Comparison of ENCODE assay signal across 19 mouse cellular contexts in genomic region chr10:84490115-84490514, GRCm38 (mm10). TPM values are rescaled to one million over a fixed set of nuclear protein-coding genes. Genes with fewer than 3 reads are reported as not detected.
A peak's percentile ranks its signal among the peaks of the same experiment; 100 is the strongest.
DNase-seq lines count a peak whose midpoint lies in the region; ATAC-seq and TF ChIP-seq lines count a peak whose summit lies in the region.
"Had no signal": no experiment of that assay in that cellular context is flagged by ENCODE, and none has a peak within 500 bp of the region (broad histone marks: within the 10 kb centered on the region; RNA-seq: fewer than 3 reads in every experiment).

No protein-coding gene starts in this region.

- H3K4me2 ChIP-seq in kidney, postnatal 0 days (ENCODE audit: low read length), result no peak overlapping the region
- H3K4me2 ChIP-seq in myocyte (ENCODE audit: low read depth), result no peak overlapping the region
- H3K4me2 ChIP-seq: embryonic facial prominence, embryonic 13.5 days; forebrain, embryonic 12.5 days; heart, embryonic 12.5 days; hindbrain, embryonic 15.5 days had no signal

- H3K27ac ChIP-seq in kidney, postnatal 0 days, result no peak overlapping the region
- H3K27ac ChIP-seq in MEL (ENCODE audit: control insufficient read depth, low read depth, low read length), result no peak overlapping the region
- H3K27ac ChIP-seq: embryonic facial prominence, embryonic 13.5 days; forebrain, embryonic 12.5 days; hindbrain, embryonic 10.5 days; hindbrain, embryonic 15.5 days had no signal

- no peak for DNase-seq in kidney, postnatal 0 days (ENCODE audit: low spot score)
- no peak for DNase-seq in kidney, postnatal 25 days
- peak; percentile 24 for DNase-seq in MEL (ENCODE audit: low read depth, low spot score)
- no peak for DNase-seq in cerebellum, postnatal 4 days (ENCODE audit: low spot score in 2 of 2)
- no peak for DNase-seq in layer of hippocampus, adult 11-12 months (ENCODE audit: low spot score)
- DNase-seq: adrenal gland, adult 2 months; adrenal gland, postnatal 25 days; cerebellum, adult 11 months; cerebellum, adult 8-10 months; cerebellum, postnatal 14 days; gastrocnemius, postnatal 14 days had no signal

- 73% methylated on average over 5 of the region's 5 CpGs for WGBS in kidney, postnatal 0 days

- TF ChIP-seq EP300 in MEL (IDR thresholded peaks at IDR 0.05; ENCODE audit: low read depth in 1 of 2, low read length in 2 of 2), result no peak

- H3K9me3 ChIP-seq in kidney, postnatal 0 days (replicated peaks; ENCODE audit: low read length), result no peaks in the 10 kb centered on the region
- H3K9me3 ChIP-seq in MEL (replicated peaks; ENCODE audit: insufficient read depth, low read length), result no peaks in the 10 kb centered on the region
- H3K9me3 ChIP-seq: embryonic facial prominence, embryonic 13.5 days; forebrain, embryonic 12.5 days; heart, embryonic 12.5 days; hindbrain, embryonic 10.5 days; hindbrain, embryonic 15.5 days had no signal

- H3ac ChIP-seq in myocyte (ENCODE audit: control insufficient read depth, insufficient read length), result no peak overlapping the region

- H3K36me3 ChIP-seq in kidney, postnatal 0 days (ENCODE audit: insufficient read depth, low read length), result no peaks in the 10 kb centered on the region
- H3K36me3 ChIP-seq in MEL (ENCODE audit: control insufficient read depth in 1 of 2, insufficient read depth in 2 of 2, low read length in 2 of 2) (peaks cover 0 to 3% of the 10 kb centered on the region in 2 experiments; a peak in 1 of 4 replicates), myocyte (ENCODE audit: control insufficient read depth, insufficient read depth) (no peaks in the 10 kb centered on the region)
- H3K36me3 ChIP-seq: embryonic facial prominence, embryonic 13.5 days; forebrain, embryonic 12.5 days; heart, embryonic 12.5 days; hindbrain, embryonic 10.5 days; hindbrain, embryonic 15.5 days had no signal

- no peaks in the 10 kb centered on the region for H3K4me1 ChIP-seq in kidney, postnatal 0 days (replicated peaks; ENCODE audit: insufficient read depth, low read length)
- peaks cover 0 to 7% of the 10 kb centered on the region in 2 experiments; a peak in 3 of 4 replicates for H3K4me1 ChIP-seq in MEL (ENCODE audit: control insufficient read depth in 1 of 2, insufficient read depth in 2 of 2, low read length in 2 of 2)
- H3K4me1 ChIP-seq: embryonic facial prominence, embryonic 13.5 days; forebrain, embryonic 12.5 days; hindbrain, embryonic 10.5 days; hindbrain, embryonic 15.5 days had no signal

- ATAC-seq in kidney, postnatal 0 days (replicated peaks; ENCODE audit: low FRiP score, low read depth), result 0 out of 2 replicates have a peak, but pooled peaks have one; percentile 21
- ATAC-seq in granulocyte monocyte progenitor cell, adult 5-6 weeks (replicated peaks; ENCODE audit: poor library complexity, severe bottlenecking), result peak; percentile 64
- ATAC-seq: forebrain, embryonic 16.5 days had no signal

- TF ChIP-seq CTCF in kidney, postnatal 0 days (IDR thresholded peaks at IDR 0.05; ENCODE audit: low read depth), result no peak
- TF ChIP-seq CTCF in MEL (IDR thresholded peaks at IDR 0.05 in 2 of 3, conservative IDR thresholded peaks at IDR 0.05 in 1 of 3; ENCODE audit: control insufficient read depth in 1 of 3, insufficient read depth in 1 of 3, low read depth in 2 of 3, low read length in 3 of 3, poor library complexity in 1 of 3, severe bottlenecking in 1 of 3), result no peak

- H3K4me3 ChIP-seq in kidney, postnatal 0 days (replicated peaks; ENCODE audit: low read depth, low read length), result no peak overlapping the region
- H3K4me3 ChIP-seq in MEL (ENCODE audit: control insufficient read depth in 1 of 2, insufficient read depth in 1 of 2, low read depth in 2 of 2, low read length in 2 of 2) (no peak overlapping the region), myocyte (no peak overlapping the region)
- H3K4me3 ChIP-seq: embryonic facial prominence, embryonic 13.5 days; forebrain, embryonic 12.5 days; heart, embryonic 12.5 days; hindbrain, embryonic 10.5 days; hindbrain, embryonic 15.5 days had no signal

- H3K79me2 ChIP-seq in MEL (ENCODE audit: control insufficient read depth, insufficient read depth, low read length, poor library complexity) (no peaks in the 10 kb centered on the region), myocyte (ENCODE audit: control insufficient read depth, insufficient read depth) (no peaks in the 10 kb centered on the region)

- no peak for TF ChIP-seq POLR2A in MEL (IDR thresholded peaks at IDR 0.05; ENCODE audit: control insufficient read depth in 1 of 2, insufficient read depth in 1 of 2, low read depth in 1 of 2, low read length in 2 of 2, poor library complexity in 1 of 2)
- no peak for TF ChIP-seq POLR2A in myocyte (IDR thresholded peaks at IDR 0.05; ENCODE audit: insufficient read length, low read depth)

- TF ChIP-seq RAD21 in MEL (IDR thresholded peaks at IDR 0.05; ENCODE audit: low read depth, low read length), result no peak

- H3K9ac ChIP-seq in kidney, postnatal 0 days (ENCODE audit: low read depth, low read length), result no peak overlapping the region
- H3K9ac ChIP-seq in MEL (ENCODE audit: control insufficient read depth, low read depth, low read length, poor library complexity, severe bottlenecking), result no peak overlapping the region
- H3K9ac ChIP-seq: embryonic facial prominence, embryonic 13.5 days; forebrain, embryonic 12.5 days; heart, embryonic 12.5 days; hindbrain, embryonic 15.5 days had no signal

- H3K27me3 ChIP-seq in kidney, postnatal 0 days (ENCODE audit: insufficient read depth, low read length), result no peaks in the 10 kb centered on the region
- H3K27me3 ChIP-seq in MEL (ENCODE audit: control insufficient read depth in 1 of 2, insufficient read depth in 2 of 2, low read length in 2 of 2) (no peaks in the 10 kb centered on the region; a peak in 1 of 4 replicates), myocyte (ENCODE audit: control insufficient read depth, insufficient read depth, insufficient read length) (no peaks in the 10 kb centered on the region)
- H3K27me3 ChIP-seq: embryonic facial prominence, embryonic 13.5 days; forebrain, embryonic 12.5 days; heart, embryonic 12.5 days; hindbrain, embryonic 15.5 days had no signal

TF ChIP-seq in MEL, 35 proteins besides CTCF, POLR2A, EP300 and RAD21:
- TF ChIP-seq GATA1 (IDR thresholded peaks at IDR 0.05; ENCODE audit: low read depth, low read length) (peak; percentile 15; the same call in 1 of the 2 replicates), ETS1 (IDR thresholded peaks at IDR 0.05; ENCODE audit: low read depth, low read length) (0 out of 2 replicates have a peak, but pooled peaks have one; percentile 38), BHLHE40 (IDR thresholded peaks at IDR 0.05; ENCODE audit: borderline replicate concordance, low read depth, low read length) (peak; percentile 63; the same call in 1 of the 2 replicates), MAZ (IDR thresholded peaks at IDR 0.05; ENCODE audit: low read depth, low read length) (no peak)

TF ChIP-seq in myocyte, 11 proteins besides CTCF, POLR2A, EP300 and RAD21:
- no peak for TF ChIP-seq MAX (IDR thresholded peaks at IDR 0.05; ENCODE audit: low read depth)
- no peak for TF ChIP-seq TCF12 (IDR thresholded peaks at IDR 0.05; ENCODE audit: insufficient read depth, poor library complexity, severe bottlenecking)
- peak; percentile 32 for TF ChIP-seq TCF3 (IDR thresholded peaks at IDR 0.05; ENCODE audit: insufficient read length, low read depth)
- no peak for TF ChIP-seq POLR2AphosphoS2 (IDR thresholded peaks at IDR 0.05; ENCODE audit: insufficient read length, low read depth)
- peak in 2 of 3 experiments; percentile 72 to 85 for TF ChIP-seq MYOG (IDR thresholded peaks at IDR 0.05; ENCODE audit: control insufficient read depth in 1 of 3, insufficient read depth in 1 of 3, insufficient read length in 2 of 3, low read depth in 2 of 3)
- TF ChIP-seq MYOD1 (IDR thresholded peaks at IDR 0.05; ENCODE audit: control insufficient read depth in 1 of 3, insufficient read length in 2 of 3, low read depth in 2 of 3), result peak in 2 of 3 experiments; percentile 69 to 80
- TF ChIP-seq CEBPB (IDR thresholded peaks at IDR 0.05; ENCODE audit: insufficient read depth, poor library complexity, severe bottlenecking), result no peak

RNA-seq across cellular contexts. Expression of gene Ckap4, which starts 43.7 kb away (rescaled TPM):
- 75.6 and 77.9 TPM in 2 replicates for polyA plus RNA-seq in kidney, postnatal 0 days (2015; fragmentation: Nextera tagmentation; extraction: Ambion mirVana)
- 1.0 TPM in 2 replicates for total RNA-seq in MEL (2012; rRNA removed)
- 1 to 10 TPM in 1 of 2 experiments, not detected in 1; 5.2 TPM for polyA plus RNA-seq in MEL (2012; ENCODE audit: insufficient read depth in 1 of 2, insufficient read length in 2 of 2, low read depth in 1 of 2, low replicate concordance in 2 of 2, missing spikeins in 1 of 2)
- total RNA-seq in granulocyte monocyte progenitor cell, adult 5-6 weeks (2014; fragmentation: Nextera tagmentation), result 67.8 and 79.6 TPM in 2 replicates
- 55.7 and 58.3 TPM in 2 replicates for total RNA-seq in granulocyte monocyte progenitor cell, adult 5-6 weeks (2017)
- polyA plus RNA-seq in myocyte (2012; fragmentation: generic; extraction: Trizol), result 58.8 TPM

RNA-seq across cellular contexts. Expression of gene Nuak1, which starts 49.7 kb away (rescaled TPM):
- polyA plus RNA-seq in kidney, postnatal 0 days (2015; fragmentation: Nextera tagmentation; extraction: Ambion mirVana), result 2.3 and 2.4 TPM in 2 replicates
- total RNA-seq in MEL (2012; rRNA removed), result 0.92 and 1.1 TPM in 2 replicates
- polyA plus RNA-seq in MEL (2012; ENCODE audit: insufficient read depth in 1 of 2, insufficient read length in 2 of 2, low read depth in 1 of 2, low replicate concordance in 2 of 2, missing spikeins in 1 of 2), result 1 to 10 TPM in 1 of 2 experiments, not detected in 1; 2.2 TPM
- total RNA-seq in granulocyte monocyte progenitor cell, adult 5-6 weeks (2014; fragmentation: Nextera tagmentation), result 0.53 TPM in 1 of 2 replicates, not detected in the other
- under 0.01 and 0.13 TPM in 2 replicates for total RNA-seq in granulocyte monocyte progenitor cell, adult 5-6 weeks (2017)
- 21.8 TPM for polyA plus RNA-seq in myocyte (2012; fragmentation: generic; extraction: Trizol)
